Mouse (Mus musculus) c-Kit-positive CD71-positive TER-119-negative erythroid progenitor cells, embryonic 14.5 days (primary cell): ENCODE results near the gene Cacna1e.
A peak's percentile ranks its signal among the peaks of the same experiment; 100 is the strongest.

Experiments used
- DNase-seq: peaks from one replicate; pipeline ENCODE4 v3.0.0-alpha.2; 2013; ENCODE audit warnings: low read depth

Gene Cacna1e

DNA sequence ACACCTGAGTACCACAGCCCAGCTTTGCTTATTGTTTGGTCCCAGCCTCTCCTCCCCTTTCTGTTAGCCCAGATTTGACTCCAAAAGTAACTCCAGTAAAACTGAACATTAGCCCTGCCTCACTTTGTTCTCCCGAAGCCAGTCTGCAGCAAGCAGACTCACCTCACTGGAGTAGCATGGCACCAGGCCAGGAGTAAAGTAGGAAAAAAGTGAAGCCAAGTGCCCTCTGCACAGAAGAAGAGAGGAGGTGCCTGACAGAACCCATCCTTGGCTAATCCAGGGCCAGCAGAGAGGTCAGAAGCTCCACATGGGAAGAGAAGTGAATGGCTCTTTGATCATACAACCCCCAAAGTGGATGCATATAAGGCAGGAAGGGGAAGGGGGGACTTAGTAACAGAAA, 100.8 kb downstream of the Cacna1e start:
- DNase-seq: no peak

DNA sequence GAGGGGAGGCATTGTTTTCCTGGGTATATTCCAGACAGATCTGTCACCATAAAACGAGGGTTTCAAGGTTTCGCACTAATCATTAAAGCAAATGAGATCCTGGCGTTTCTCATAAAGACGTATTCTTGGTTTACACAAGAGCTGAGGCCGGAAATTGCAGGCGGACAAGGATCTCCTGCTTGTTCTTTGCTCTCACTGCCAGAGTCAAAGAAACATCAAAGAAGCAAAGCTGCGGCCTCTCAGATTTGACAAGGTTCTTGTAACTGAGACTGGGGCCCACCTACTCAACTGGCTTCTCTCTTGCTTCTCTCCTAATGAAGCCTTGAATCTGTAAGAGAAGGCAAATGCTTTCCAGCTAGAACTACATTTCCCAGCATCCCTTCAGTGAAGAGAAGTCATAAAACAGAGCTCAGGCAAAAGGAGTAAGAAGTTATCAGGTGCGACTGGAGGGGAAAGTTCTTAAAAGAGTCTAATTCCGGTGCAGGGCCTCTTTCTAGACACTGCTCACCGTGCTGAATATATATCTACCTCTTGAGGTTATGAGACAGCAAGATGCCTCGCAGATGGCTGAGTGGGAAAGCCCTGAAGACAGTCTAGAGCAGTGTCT, 104.3 kb downstream of the Cacna1e start:
- no peak for DNase-seq

DNA sequence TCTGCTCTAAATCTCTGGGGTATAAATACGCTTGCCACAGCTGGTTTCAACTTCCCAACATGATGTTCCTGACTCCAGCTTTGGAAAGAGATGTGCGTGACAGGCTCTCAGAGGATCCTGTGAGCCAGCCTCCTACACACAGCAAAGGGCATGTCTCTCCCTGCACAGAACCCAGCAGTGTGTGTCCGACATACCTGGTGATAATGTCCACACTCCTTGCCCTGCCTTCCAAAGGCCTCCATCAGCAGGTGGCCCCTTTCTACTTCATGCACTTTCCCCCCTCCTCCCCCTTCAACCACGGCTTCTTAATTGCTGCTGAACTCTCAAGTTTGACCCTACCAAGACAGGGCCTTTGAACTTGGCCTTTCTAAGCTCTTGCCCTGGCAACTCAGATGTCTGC, 108.0 kb downstream of the Cacna1e start:
- DNase-seq: no peak

DNA sequence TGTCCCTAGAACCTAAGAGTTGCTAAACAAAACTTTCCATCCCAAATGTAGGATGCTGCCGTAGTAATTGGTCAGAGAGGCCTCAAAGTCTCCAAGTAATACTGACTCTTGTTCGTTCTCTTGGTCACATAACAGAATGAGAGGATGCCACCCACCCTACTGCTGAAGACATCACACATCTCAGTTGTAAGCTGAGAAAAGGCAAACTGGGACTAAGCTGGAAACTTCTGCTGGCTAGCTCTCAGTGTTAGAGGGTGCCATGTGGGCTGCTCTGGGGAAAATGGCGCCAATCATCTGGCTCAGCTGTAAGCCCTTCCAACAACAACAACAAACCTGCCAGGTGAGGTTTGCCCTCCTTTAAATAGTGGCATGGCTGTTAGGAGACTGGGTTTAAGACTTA, 109.8 kb downstream of the Cacna1e start:
- no peak for DNase-seq

DNA sequence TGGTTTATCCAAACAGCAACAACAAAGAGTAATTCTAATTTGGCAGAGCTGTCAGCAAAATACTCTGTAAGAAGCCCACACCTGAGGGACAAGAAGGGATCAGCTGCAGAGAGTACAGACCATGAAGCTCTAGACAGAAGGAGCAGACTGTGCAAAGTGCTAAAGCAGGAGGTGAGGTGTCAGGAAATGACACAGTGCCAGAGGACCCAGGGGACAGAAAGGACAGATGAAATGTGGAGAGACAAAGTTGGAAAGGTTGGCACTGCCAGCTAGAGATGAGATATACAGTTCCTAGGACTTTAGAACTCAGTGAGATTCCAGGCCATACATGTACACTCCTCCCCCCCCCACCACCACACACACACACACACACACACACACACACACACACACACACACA, 113.2 kb downstream of the Cacna1e start:
- DNase-seq: no peak

DNA sequence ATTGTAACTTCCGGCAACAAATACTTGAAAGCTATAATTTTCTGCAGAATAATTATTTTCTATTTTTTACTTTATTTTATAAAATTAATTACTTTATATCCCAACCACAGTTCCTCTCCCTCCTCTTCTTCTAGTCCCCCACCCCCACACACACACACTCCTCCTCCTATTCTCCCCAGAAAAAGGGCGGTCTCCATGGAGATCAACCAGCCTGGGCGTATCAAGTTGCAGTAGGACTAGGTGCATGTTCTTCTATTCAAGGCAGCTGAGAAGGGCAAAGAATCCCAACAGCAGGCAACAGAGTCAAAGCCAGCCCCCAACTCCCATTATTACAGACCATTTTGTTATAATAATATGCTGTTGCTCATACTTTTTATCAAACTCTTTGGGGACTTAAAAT, 113.8 kb downstream of the Cacna1e start:
- DNase-seq: no peak

DNA sequence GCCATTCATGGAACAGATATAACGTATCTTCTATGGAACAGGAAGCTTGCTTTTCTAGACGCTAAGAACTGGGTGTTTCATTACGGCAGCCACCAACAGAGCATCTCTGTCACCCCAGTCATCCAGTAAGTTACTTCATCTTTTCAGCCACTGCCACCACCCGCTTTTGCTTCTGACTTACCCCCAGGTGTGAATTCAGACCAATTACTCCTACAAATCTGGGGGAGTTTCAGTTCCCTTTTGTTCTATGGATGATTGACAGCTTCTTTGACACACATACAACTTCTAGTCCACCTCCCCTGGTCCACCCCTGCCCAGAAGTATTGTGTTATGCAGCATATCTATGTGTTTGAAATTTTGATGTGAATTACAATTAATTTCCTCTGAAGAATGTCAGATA, 121.2 kb downstream of the Cacna1e start:
- no peak for DNase-seq

DNA sequence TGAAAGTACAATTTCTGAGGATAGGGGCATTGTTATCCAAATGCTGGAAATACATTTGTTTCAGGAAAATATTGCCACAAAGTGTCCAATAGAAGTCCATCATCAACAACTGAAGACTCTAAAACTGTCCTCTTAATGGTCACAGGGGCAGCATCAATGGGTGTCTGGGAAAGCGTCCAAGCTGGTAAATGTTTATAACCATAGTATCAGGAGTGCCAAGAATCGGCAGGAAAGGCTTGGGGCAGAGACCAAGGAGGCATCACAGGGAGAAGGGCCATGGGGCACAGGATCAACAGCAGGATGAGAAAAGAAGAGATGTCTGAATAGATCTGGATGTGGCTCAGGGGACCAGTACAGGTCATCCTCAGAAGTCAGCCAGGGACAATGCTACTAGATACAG, 132.2 kb downstream of the Cacna1e start:
- DNase-seq: no peak

DNA sequence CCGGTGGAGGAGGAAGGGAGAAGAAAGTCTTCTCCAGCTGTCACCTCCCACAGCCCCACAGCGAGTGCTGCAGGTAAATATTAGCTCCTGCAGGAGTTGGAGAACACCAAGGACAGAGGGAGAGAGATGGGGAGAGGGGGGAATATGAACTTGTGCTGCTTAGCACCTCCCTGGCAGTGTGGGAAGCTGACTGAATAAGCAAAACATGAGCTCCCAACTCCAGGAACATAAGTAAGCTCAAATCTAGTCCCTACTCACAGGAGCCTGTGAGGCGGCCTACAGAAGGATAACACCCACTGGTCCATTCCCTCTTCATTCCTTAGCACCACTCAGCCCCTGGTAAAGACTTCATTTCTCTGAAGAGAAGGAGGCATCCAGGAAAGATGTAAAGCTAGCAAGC, 135.8 kb downstream of the Cacna1e start:
- no peak for DNase-seq

DNA sequence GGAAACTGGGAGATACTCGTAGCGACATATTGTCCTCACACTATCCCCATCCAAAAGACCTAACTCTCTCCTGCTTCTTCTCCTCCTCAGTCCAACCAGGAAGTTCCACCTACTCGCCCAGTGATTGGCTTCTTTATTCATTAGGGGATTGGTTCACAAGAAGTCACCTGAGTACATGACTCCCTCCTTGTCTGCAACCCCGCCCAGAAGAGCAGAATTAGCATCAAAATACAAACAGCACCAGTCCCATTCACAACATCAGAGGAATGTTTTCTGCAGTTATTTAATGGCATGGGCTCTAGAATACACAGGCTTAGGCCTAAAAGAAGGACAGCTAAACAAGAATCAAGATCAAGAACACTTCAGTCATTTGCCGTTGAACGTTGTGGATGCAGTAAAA, 139.1 kb downstream of the Cacna1e start:
- no peak for DNase-seq

DNA sequence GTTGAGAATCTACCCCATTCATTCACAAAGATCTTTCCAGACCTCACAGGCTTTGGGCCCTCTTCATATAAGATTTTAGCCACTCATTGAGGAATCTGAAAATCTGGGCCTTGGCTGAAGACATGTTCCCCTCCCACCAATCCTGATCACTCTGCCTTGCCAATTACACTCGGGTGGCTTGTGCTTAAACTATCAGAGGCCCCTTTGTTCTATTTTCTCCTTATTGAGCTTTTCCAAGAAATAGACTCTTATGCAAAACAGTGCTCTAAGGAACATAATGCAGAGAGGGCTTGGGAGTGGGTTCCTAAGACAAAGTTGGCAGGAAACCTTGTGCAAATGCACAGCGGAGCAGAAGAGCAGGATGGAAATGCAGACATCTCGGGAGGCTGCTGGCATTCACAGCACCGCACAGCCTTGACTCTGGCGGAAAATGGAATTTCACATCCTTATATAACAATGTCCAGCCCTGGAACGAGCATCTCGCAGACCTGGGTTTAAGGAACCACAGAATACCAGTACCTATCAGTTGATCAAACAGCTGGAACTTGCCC, 153.8 kb downstream of the Cacna1e start:
- no peak for DNase-seq

DNA sequence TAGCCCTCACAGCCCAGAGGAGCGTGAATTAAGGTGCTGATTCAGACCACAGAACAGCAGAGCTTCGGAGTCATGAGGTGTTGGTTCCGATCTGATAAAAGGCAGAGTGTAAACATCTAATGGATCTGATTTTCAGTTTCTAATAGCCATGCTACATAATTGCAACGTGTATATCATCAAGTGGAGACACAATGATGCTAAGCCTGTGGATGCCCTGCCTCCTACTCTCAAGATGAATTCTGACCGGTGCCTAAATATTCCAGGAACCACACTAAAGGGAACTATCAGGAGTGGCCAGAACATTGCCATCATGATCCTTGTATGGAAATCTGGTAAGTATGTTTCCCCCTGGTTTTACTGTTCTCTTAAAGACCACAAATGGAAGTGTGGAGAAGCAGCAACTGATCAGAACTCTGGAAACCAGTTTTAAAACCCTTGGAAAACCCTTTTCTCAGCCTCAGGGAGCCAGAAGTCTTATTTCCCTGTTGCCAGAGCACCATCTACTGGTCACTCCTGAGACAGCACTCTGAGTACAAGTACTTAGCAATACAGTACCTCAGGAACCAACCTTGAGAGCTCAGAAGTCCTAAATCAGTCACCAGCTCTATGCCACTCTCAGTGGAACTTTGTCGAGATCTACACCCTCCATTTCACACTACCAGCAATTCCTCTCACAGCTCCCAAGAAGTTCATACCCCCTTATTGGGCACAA, 154.9 kb downstream of the Cacna1e start:
- DNase-seq: peak; percentile 34

DNA sequence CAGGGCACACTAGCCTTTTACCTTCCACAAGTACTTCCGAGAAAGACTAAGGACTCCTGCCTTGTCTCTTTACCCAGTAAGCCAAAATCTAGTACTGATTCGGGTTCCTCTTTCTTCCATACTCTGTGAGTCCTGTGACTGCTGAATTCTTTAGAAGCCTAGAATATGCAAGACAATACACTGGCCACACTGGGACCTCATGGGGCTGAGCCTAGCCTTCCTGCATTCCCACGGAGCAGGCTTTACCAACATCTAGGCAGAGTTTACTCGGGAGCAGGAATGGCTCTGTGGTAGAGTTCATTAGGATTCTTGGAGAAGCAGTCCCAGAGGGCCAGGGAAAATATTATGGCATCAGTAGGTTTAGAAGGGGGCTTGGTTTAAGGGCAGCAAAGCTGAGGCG, 155.6 kb downstream of the Cacna1e start:
- DNase-seq: no peak

DNA sequence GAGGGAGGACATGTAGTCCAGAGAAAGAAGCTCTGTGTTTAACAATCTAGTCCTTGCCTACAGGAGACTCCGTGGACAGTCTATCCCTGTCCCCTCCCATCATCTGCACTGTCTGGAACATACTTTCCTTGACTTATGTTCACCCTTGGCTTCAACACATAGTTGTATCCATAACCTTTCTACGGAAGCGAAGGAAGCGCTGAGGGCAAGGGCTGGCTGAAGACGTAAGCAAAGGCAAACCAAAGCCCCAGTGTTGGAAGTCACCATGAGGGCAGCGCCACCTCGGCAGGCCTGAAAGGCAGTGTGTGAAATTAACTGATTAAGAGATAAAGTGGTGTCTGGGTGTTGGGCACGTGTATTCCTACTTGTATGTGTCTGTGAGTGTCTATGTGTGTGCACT, 156.6 kb downstream of the Cacna1e start:
- no peak for DNase-seq

DNA sequence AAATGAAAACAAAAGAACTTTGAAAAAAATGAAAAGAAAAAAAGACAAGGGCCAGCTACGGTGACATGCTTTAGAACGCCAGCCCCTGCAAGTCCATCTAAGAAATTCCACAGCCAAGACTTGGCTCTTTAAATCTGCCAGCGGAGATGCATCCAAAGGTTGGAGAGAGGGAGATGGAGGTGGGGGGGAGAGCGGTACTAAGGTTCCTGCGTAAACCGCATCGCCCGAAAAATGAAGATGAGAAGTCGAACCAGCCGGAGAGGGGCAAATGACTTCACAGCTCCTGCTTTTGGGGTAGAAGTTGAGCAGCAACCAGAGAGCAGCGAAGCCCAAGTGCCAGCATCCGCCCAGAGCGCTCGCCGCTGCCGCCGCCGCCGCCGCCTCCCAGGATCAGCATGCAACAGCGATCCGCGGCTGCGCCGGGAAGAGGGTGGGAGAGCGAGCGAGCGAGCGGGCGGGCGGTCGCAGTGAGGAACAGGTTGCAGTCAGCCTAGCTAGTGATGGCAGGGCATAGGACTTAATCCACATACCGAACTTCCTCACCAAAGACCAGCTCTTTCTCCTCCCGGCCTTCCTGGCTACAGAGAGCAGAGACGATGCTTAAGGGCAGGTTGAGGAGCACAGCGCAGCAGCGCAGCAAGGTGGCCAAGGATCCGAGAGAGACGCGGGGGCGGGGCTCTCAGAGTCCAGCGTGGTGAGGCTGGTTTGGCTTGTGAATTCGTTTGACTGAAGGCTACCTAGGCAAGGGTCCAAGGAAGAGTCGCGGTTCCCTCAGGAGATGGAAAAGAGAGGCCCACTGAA, 157.7 kb downstream of the Cacna1e start:
- DNase-seq: no peak

DNA sequence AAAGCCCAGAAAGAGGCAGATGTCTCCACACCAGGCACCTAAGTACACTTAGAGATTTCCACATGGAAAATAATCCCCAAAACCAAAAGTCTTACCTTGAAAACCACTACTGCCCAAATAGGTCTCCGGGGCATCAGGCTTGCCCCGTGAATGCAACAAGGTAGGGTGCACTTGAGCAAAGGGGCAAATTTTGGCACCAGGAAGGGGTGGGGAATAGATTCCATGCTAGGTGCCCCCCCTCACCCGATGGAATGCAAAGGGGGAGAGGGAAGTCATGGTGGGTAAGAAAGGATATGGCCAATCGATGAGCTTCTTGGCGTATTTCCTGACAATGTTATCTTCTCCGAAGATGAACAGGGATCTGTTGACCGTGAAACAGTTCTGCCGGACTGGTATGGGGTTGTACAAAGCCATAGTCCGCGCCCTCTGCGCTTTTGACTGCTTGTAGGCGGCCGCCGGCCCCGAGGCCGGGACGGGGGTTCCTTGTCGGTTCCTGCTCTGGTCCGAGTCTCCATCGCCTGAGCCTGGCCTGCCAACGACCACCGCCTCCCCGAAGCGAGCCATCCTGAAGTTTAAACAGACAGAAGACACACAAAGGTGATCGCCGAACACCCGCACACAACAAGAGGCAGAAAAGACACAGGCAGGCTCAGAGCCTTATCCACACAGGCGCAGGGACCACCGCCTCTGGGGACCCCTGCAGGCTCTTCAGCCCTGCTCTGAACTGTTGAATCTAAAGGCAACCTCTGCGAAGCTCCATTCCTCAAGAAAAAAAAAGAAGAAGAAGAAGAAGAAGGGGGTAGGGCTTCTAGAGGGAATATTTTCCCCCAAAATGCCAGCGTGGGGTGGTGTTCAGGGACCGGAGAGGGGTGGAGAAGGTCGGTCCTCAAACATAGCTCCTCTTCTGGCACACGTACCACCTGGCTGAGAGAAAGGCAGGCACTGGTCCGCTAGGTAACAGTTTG, 158.7 kb downstream of the Cacna1e start:
- DNase-seq: no peak

DNA sequence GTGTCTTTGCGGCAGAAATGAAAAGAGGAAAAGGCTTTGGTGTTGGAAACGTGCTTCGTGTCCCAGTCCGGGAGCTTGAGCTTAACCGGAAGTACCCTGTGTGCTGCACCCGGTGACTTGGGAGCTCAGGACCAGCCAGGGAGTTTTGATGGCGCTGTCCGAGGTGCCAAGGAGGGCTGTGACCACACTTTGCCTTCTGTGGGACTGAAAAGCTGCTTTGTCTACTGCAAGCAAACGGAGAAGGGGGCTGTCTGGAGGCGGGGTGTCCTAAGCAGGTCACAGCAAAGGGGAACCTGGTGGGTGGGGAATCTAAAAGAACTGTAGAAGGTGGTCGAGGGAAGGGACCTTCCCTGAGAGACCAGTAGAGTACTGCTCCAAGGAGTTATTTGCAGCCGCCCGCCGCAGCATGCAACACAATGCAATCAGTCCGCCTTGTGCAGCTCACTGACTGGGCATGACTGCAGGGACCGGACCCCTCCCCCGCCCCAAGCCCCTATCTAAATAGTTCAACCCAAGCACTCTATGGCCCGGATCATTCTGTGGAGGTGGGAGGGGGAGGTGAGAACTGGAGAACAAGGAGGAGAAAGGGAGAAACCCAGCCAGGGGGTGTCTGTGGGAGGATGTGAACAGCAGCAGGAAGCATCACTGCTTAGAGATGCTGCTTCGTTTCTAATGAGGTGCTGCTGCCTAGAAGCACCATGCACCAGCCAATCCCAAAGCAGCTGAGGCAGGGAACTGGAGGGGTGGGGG, 160.6 kb downstream of the Cacna1e start:
- no peak for DNase-seq

DNA sequence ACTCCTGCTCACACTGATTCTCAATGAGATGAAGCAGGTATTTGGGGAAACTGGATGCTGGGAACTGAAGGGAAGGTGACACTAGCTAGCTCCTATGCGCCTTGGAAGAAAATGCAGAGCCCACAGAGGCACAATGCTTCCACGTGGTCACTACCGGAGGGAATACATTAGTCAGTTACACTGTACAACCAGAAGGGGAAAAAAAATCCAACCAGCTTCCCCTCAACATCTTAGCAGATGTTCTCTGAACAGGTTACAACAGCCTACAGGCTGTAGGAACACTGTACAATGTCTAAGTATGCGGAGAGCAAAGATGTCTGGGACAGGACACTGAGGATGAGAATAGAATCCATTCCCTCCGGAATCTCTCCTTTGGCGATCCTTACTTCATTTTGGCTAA, 161.2 kb downstream of the Cacna1e start:
- DNase-seq: no peak

DNA sequence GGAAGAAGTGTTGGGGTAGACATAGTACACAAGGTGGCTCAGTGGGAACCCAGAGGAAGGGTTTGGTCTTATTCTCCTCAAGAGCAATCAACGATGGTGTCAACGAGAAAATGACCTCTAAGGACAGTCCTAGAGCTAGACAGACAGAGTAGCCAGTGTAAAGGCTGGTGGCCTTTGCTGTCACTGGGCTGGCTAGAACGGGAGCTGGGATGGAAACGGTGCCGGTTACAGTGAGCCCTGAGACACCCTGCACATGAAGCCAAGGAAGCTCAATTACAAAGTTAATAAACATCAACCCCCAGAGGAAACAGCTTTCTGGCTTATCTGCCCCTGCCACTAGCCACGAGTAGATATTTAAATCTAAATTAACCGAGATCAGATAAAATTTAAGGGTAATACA, 168.7 kb downstream of the Cacna1e start:
- DNase-seq: no peak

DNA sequence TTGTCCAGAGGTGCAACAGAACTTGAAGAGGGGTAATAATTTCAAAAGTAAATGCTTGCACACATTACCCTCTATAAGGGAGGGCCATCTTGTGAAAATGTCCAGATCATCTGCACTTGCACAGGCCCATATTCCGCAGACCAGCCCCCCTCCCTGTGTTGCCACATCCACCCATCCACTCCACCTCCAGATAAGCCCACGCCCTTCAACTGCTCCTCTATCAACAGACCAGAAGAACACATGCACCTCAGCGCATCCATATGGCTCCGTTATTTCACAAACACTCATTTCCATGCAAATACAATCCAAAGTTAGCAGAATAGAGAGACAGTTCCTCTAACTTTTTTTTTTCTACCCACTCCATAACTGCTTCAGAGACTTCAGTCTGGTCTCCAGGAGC, 171.6 kb downstream of the Cacna1e start:
- no peak for DNase-seq
